ENCODE assay signal across 15 mouse cellular contexts in genomic region chr4:110229652-110230051, GRCm38 (mm10).
"Had no signal": no experiment of that assay in that cellular context is flagged by ENCODE, and none has a peak within 500 bp of the region (broad histone marks: within the 10 kb centered on the region; RNA-seq: fewer than 3 reads in every experiment).

No protein-coding gene starts in this region.

- H3K4me2 ChIP-seq: midbrain, embryonic 13.5 days; neural tube, embryonic 12.5 days had no signal

- H3K4me3 ChIP-seq: limb, embryonic 10.5 days; midbrain, embryonic 13.5 days; myocyte; neural tube, embryonic 12.5 days had no signal

- DNase-seq: kidney, adult 8-10 months; kidney, postnatal 36 days; layer of hippocampus, adult 9-11 months; lung, adult 2 months; lung, postnatal 36 days; retina, postnatal 1 day; right cerebral cortex, postnatal 14 days; thymus, postnatal 4 days had no signal

- H3K36me3 ChIP-seq: limb, embryonic 10.5 days had no signal

- H3K27me3 ChIP-seq: midbrain, embryonic 13.5 days; neural tube, embryonic 12.5 days had no signal

- H3K9me3 ChIP-seq: limb, embryonic 10.5 days; midbrain, embryonic 13.5 days; neural tube, embryonic 12.5 days had no signal

- H3K27ac ChIP-seq: limb, embryonic 10.5 days; midbrain, embryonic 13.5 days; neural tube, embryonic 12.5 days had no signal

- ATAC-seq: inflammation-experienced regulatory T-cells, adult 6 months; intestine, postnatal 0 days; lung, postnatal 0 days; midbrain, embryonic 13.5 days had no signal

- H3K9ac ChIP-seq: midbrain, embryonic 13.5 days; neural tube, embryonic 12.5 days had no signal
